Mouse (Mus musculus) cerebellum, postnatal 10 days (tissue): ENCODE results near the gene Osbp2.

Source experiments
- DNase-seq, 2 experiments: peaks; one replicate each; pipeline ENCODE4 v3.0.0; 2021; ENCODE audit warnings: mixed read lengths in 2 of 2

The Osbp2 gene

GRCm38 (mm10) chr11:3755341-3755740 is 108.4 kb downstream of the Osbp2 start:
- DNase-seq: no peak

- no peak for DNase-seq
Observed at GRCm38 (mm10) chr11:3754685-3755084, 109.0 kb downstream of the Osbp2 start.

GRCm38 (mm10) chr11:3753897-3754296 is 109.8 kb downstream of the Osbp2 start:
- no peak for DNase-seq

GRCm38 (mm10) chr11:3752766-3753165 is 110.9 kb downstream of the Osbp2 start:
- peak; percentile 86 to 88 for DNase-seq

GRCm38 (mm10) chr11:3749831-3750230 is 113.9 kb downstream of the Osbp2 start:
- no peak for DNase-seq

GRCm38 (mm10) chr11:3742449-3742848 is 121.3 kb downstream of the Osbp2 start:
- peak; percentile 76 to 80 for DNase-seq

GRCm38 (mm10) chr11:3741183-3741582 is 122.5 kb downstream of the Osbp2 start:
- no peak for DNase-seq

GRCm38 (mm10) chr11:3738778-3739177 is 124.9 kb downstream of the Osbp2 start:
- DNase-seq: no peak

GRCm38 (mm10) chr11:3735715-3736114 is 128.0 kb downstream of the Osbp2 start:
- no peak for DNase-seq

GRCm38 (mm10) chr11:3733933-3734636 is 129.6 kb downstream of the Osbp2 start:
- peak; percentile 61 to 62 for DNase-seq

- DNase-seq: no peak
Observed at GRCm38 (mm10) chr11:3731469-3731868, 132.2 kb downstream of the Osbp2 start.

- DNase-seq: peak in 1 of 2 experiments; percentile 25
Observed at GRCm38 (mm10) chr11:3727438-3728105, 136.1 kb downstream of the Osbp2 start.

GRCm38 (mm10) chr11:3725331-3726054 is 138.2 kb downstream of the Osbp2 start:
- DNase-seq: peak in 1 of 2 experiments; percentile 48

- DNase-seq: peak; percentile 64 to 65
Observed at GRCm38 (mm10) chr11:3724726-3725125, 139.0 kb downstream of the Osbp2 start.

- peak; percentile 68 to 75 for DNase-seq
Observed at GRCm38 (mm10) chr11:3723910-3724309, 139.8 kb downstream of the Osbp2 start.

- no peak for DNase-seq
Observed at GRCm38 (mm10) chr11:3722861-3723260, 140.8 kb downstream of the Osbp2 start.

GRCm38 (mm10) chr11:3722036-3722435 is 141.7 kb downstream of the Osbp2 start:
- DNase-seq: peak in 1 of 2 experiments; percentile 34

GRCm38 (mm10) chr11:3716662-3717061 is 147.0 kb downstream of the Osbp2 start:
- DNase-seq: peak; percentile 68 to 70

- DNase-seq: peak; percentile 84 to 89
Observed at GRCm38 (mm10) chr11:3714486-3714885, 149.2 kb downstream of the Osbp2 start.

- no peak for DNase-seq
Observed at GRCm38 (mm10) chr11:3710203-3710602, 153.5 kb downstream of the Osbp2 start.

- no peak for DNase-seq
Observed at GRCm38 (mm10) chr11:3707057-3707456, 156.6 kb downstream of the Osbp2 start.

GRCm38 (mm10) chr11:3704404-3704803 is 159.3 kb downstream of the Osbp2 start:
- no peak for DNase-seq
